Mouse (Mus musculus): ENCODE data around the gene Mrpl1.

Gene Mrpl1

GRCm38 (mm10) chr5:96209459-96209858 is at the start of gene Mrpl1:
TSS of gene Mrpl1 (plus strand) at chr5:96209493.
- DNase-seq (ENCODE audit: low spot score in 2 of 2): peak; percentile 42 to 50

DNA sequence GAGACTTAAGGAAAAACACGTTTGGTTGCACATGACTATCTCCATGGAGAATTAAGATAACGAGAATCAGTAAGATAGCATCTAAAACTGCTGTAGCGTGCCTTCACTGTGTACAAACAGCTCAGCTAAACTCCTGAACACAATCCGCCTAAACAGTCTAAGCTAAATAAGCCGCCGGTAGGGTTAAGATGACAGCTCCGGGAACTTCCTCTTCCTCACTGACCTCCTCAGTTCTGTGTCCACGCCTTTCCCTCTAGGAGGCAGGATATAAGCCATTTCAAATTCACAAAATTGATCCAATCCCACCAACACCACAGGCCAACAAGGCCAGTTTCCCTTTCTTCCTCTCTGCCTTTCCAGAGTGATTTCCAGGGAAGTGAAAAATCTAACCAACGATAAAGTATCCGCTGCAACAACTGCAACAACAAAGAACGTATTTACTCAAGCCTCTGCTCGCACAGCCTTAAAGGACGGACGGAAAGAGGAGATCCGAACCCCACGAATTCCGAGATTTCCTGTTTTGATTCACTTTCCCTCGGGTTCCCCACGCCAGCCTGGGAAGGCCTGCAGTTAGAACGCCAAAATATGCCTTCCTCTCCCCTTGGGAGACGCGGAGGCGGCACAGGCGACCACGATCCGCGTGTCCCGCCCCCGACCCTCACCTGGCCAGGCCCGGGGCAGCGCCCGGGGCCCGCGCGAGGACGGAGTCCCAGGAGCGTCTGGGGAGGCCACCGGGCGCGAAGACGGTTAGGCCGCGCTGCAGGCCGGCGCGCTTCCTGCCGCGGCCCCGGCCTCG is 48.6 kb upstream of the Mrpl1 start:
- DNase-seq (ENCODE audit: low spot score in 2 of 2): peak; percentile 57 to 66

- no peak for DNase-seq (ENCODE audit: low spot score in 2 of 2)
Observed at GRCm38 (mm10) chr5:96161263-96161577, 48.1 kb upstream of the Mrpl1 start.

DNA sequence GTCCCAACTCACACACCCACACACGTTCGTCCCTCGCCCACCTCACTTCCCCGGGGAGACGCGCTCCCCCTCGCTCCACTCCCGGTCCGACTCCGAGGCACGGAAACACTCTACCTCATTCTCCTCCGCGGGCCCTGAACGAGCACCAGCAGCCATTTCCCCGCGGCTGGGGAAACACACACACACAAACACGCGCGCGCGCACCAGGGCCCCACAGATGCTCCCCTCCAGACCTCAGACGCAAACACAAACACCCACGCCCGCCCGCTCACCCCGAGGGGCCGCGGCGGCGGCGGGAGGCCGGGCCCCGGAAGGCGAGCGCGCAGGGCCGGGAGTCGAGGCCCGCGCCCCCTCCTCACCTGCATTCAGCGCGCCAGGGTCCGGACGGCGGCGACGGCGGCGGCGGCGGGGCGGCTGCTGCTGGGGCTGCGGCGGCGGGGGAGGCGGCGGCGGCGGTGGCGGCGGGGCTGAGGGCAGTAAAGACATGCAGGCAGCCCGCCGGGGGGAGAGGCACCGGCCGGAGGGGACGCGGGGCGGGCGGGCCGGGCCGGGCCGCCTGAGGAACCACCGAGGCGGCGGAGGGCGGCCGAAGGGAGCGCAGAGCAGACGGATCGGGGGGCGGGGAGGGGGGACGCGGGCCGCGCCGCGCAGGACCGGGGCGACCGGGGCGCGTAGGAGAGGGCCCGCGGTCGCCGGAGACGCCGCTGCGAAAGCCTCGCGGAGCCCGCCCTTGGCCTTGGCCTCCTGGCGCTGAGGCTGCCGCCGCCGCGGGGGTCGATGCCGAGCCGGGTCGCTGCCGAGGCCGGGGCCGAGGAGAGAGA is 47.5 kb upstream of the Mrpl1 start:
- DNase-seq (ENCODE audit: low spot score in 2 of 2): peak; percentile 39 to 64

GRCm38 (mm10) chr5:96162399-96163331 is 46.6 kb upstream of the Mrpl1 start:
- peak; percentile 81 to 83 for DNase-seq (ENCODE audit: low spot score in 2 of 2)

- no peak for DNase-seq (ENCODE audit: low spot score in 2 of 2)
Observed at GRCm38 (mm10) chr5:96163396-96164020, 45.8 kb upstream of the Mrpl1 start.

DNA sequence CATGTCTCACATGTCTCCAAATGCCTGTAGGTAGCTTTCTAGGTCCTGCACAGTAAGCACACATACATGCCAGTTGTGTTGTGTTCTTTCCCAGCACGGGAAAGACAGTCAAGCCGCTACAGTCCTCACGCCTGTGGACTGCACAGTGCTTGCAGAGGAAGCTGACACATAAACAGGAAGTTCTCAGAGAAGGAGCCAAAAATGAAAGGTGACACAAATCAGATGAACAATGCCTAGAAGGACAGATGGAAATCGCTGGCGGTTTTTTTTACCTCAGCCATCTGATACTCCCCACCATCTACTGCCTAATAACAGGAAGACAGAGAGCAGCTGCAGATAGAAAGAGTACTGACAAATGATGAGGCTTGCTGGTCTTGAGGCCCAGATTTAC is 45.3 kb upstream of the Mrpl1 start, which contains the start of gene Cnot6l:
TSS of gene Cnot6l (minus strand) at position 151 of the 391 bp plus-strand sequence.
- DNase-seq (ENCODE audit: low spot score in 2 of 2): peak; percentile 74 to 86

DNA sequence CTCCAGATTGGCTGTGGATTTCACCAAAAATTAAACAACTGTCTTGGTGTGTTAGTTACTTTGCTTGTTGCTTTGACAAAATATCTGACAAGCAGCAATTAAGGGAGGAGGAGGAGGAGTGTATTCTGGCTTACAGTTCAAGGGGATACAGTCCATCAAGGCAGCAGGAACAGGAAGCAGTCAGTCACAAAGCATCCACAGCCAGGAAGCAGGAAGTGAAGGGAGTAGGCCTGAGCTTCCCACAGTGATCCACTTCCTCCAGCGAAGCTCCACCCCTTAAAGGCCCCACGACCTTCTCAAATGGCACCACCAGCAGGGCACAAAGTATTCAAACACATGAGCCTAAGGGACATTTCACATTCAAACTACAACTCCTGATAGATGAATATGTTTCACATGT is 42.5 kb upstream of the Mrpl1 start:
- no peak for DNase-seq (ENCODE audit: low spot score in 2 of 2)

GRCm38 (mm10) chr5:96170443-96170842 is 38.9 kb upstream of the Mrpl1 start:
- DNase-seq (ENCODE audit: low spot score in 2 of 2): no peak

DNA sequence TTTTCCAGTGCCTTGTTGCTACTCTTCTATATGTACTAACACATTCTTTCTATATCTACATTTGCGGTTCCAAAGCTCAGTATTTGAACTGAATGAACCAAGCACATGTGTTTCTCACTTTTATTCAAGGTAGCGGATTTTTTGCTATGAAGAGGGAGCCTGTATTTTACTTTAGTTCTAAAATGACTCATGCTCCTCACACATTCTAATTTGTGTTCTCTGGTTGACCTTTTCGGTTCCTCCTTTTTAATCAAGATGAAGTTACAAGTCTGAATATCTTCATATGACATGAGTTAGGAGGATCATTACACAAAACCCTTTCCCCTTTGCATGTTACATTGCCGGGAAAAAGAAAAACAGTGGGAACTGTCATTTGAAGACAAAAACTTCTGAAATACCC is 37.5 kb upstream of the Mrpl1 start:
- DNase-seq (ENCODE audit: low spot score in 2 of 2): no peak

DNA sequence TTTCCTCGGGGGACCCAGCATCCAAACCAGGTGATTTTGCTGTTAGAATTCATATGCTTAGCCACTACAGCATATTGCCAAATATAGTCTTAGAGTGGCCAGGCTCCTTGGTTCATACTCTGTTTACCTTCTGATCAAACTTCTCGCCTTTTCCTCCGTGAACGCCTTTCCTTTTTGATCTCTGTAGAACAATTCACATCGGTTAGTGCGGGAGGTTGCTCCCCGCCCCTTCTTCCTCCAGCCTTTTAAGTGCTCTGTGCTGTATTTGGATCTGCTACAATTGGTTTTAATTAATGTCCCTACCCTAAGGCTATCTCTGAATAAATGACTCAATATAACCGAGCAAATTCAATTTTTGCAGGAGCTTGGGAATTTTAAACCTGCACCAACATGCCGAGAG is 33.2 kb upstream of the Mrpl1 start:
- peak; percentile 43 to 54 for DNase-seq (ENCODE audit: low spot score in 2 of 2)

DNA sequence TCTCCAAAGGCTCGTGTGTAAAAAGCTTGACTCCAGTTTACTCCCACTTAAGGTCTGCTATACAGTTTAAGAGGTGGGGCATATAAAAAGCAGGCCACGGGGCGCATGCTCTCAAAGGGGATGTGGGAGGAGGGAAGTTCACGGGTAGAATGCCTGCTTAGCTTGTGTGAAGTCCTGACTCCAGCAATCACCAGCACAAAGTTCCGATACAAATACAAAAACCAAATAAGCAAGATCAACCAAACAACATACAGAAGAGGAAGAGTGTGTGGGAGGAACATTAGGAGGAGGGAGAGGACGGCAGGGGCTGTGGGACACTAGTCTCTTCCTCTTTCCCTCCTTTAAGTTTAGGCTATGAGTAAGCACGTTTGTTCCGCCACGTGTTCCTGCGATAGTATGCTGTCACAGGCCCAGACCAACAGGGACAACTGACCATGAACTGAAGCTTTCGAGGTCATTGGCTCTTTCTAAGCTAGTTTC is 32.4 kb upstream of the Mrpl1 start:
- DNase-seq (ENCODE audit: low spot score in 2 of 2): peak in 1 of 2 experiments; percentile 22

DNA sequence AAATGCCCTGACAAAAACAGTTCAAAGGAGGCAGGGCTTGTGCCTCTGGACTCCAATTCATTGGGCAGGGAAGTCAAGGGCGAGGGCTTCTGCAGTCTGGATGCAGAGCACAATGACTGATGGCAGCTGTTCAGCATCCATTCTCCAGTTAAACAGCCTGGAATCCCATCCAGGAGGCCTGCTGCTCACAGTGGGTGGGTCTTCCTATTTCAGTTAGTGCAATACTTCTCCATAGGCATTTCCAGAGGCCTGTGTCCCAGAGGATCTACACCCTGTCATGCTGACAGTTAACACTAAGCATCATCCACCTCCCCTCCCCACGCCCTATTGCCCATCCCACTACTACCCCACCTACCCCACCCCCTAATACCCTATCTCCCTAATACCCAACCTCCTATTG is 26.1 kb upstream of the Mrpl1 start:
- no peak for DNase-seq (ENCODE audit: low spot score in 2 of 2)

DNA sequence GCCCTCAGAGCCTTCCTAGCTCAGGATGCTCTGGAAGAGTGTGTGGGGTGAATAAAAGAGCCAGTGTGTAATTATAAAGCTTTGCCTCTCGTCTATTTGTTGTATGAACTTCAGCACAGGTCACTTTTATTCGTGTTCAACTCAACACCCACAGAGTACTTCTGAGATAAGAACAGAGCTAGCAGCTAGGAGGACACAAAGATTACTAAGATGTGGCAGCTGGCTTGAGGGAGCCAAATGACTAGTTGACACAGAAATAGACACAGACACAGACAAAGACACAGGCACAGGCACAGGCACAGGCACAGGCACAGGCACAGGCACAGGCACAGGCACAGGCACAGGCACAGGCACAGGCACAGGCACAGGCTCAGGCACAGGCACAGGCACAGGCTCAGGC is 25.3 kb upstream of the Mrpl1 start:
- no peak for DNase-seq (ENCODE audit: low spot score in 2 of 2)

DNA sequence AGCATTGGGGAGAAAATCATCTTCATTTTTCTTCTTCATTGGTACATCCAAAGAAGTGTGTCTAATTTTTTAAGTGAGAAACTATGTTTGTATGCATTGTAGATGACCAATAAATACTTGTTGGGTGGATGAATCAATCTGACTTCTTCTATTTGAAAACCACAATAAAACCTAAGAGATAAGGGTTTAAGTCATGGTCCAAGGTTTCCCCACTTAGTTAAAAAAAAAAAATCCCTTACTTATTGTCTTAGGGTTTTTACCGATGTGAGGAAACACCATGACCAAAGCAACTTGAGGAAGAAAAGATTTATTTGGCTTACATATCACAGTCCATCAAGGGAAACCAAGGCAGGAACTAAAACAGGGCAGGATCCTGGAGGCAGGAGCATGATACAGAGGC is 19.5 kb upstream of the Mrpl1 start:
- DNase-seq (ENCODE audit: low spot score in 2 of 2): no peak

DNA sequence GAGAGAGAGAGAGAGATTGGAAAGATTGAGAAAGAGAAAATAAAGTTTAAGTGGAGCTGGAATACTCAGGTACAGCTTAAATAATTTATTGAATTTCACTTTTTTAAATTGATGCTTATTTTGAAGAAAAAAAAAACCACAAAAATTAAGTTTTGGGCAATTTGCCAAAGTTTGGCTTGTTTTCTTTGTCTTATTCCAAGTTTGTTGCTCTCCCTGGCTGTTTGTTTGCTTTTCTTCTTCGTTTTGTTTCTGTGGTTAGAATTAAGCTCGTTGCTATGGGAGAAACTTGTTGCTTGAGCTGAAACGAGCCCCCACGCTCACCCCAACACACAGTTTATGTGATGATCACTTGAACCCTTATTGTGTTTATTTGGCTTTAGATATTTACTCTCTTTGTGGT is 18.0 kb upstream of the Mrpl1 start:
- no peak for DNase-seq (ENCODE audit: low spot score in 2 of 2)

GRCm38 (mm10) chr5:96196547-96197052 is 12.7 kb upstream of the Mrpl1 start:
- DNase-seq (ENCODE audit: low spot score in 2 of 2): peak; percentile 15 to 53

DNA sequence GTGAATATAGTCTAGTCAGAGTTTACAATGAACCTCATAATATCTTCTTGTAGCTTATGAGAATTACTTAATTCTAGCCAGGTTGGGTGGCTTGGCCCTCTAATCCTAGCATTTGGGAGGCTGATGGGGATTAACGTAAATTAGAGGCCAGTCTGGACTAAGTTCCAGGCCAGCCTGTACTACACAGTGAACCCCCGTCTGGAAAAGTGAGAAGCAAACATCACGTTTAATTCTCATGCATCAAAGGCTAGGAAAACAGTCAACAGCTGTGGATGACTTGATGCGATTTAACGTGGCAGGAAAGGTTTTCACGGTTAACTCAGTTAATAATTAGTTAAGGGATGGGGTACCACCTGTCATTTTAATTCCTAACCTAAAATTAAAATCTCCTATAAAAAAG is 11.0 kb upstream of the Mrpl1 start:
- no peak for DNase-seq (ENCODE audit: low spot score in 2 of 2)

- DNase-seq (ENCODE audit: low spot score in 2 of 2): no peak
Observed at GRCm38 (mm10) chr5:96200269-96200668, 9.0 kb upstream of the Mrpl1 start.

DNA sequence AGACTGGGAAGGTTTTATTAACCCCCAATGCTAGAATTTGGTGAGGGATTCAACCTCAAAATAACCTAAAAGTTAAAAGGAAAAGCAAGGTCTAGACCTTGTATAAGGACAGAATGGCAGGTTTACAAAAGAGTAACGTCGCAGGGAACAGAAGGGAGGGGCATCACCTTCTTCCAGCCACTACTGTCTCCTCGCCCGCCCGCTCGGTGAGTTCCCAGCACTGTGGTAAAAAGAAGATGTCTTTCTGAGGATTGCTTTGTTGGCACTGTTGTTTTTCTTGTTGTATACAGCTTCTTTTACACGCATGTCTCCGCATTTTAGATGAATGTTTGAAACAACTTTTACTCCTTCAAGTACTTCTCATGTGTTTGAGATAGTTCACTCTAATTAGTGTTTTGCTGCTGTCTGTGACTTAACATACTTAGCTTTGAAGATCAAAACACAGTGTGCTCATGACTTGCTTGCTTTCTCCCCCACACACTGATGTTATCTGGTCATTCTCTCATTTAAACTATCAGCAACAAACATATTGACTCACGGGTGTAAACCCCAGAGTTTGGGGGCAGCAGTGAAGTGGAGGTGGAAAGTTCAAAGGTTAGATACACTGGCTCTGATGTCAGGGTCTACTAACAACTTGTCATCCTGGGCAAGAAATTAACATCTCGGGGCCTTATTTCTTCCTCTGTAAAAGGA is 7.7 kb upstream of the Mrpl1 start:
- DNase-seq (ENCODE audit: low spot score in 2 of 2): no peak

DNA sequence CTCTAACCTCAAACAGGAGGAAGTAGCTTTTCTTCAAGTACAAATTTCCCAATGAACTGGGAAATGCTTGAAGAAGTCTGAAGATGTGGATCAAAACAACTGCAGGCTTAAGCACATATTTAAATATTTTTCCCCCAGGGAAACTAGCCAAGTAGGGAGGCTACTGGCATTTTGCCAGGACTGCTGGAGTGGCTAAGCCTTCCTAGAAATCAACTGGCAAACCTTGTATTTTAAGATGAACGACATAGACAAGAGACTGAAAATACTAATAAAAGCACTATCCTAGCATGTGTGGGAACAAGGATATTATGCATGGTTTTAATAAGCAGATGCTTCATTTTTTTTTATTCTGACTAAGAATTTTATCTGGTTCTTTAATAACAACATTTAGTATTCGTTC is 2.4 kb upstream of the Mrpl1 start:
- DNase-seq (ENCODE audit: low spot score in 2 of 2): peak; percentile 13 to 49

Data from heart, adult 9 months (tissue).